Mouse (Mus musculus) liver, embryonic 15.5 days (tissue): ENCODE data around the gene Klhl40. TPM values are rescaled to one million over a fixed set of nuclear protein-coding genes. Genes with fewer than 3 reads are reported as not detected.

Experiments used
- ATAC-seq: fragments of 200-750 bp; cut with Nextera tagmentation; 2 replicates; pipeline ENCODE4 v1.8.0; 2017; ENCODE audit warnings: moderate number of reproducible peaks, mild to moderate bottlenecking, moderate library complexity; ENCODE audit not compliant: insufficient read depth
- H3K27ac ChIP-seq: fragments of 300-500 bp; sonication (generic); replicated peaks from 2 replicates; pipeline ENCODE4 v1.5.1; 2015; ENCODE audit warnings: mild to moderate bottlenecking, inconsistent platforms
- H3K27me3 ChIP-seq: fragments of 300-500 bp; sonication (generic); 2 replicates; pipeline ENCODE4 v1.6.1; 2015; ENCODE audit warnings: mild to moderate bottlenecking, inconsistent platforms
- H3K36me3 ChIP-seq: fragments of 300-500 bp; sonication (generic); replicated peaks from 2 replicates; pipeline ENCODE4 v1.6.1; 2015; ENCODE audit warnings: moderate library complexity, mild to moderate bottlenecking, inconsistent platforms
- H3K4me1 ChIP-seq: fragments of 300-500 bp; sonication (generic); replicated peaks from 2 replicates; pipeline ENCODE4 v1.6.1; 2015; ENCODE audit warnings: inconsistent platforms
- H3K4me2 ChIP-seq: fragments of 300-500 bp; sonication (generic); 2 replicates; pipeline ENCODE4 v1.6.1; 2015; ENCODE audit warnings: moderate library complexity, mild to moderate bottlenecking, inconsistent platforms
- H3K4me3 ChIP-seq: fragments of 300-500 bp; sonication (generic); replicated peaks from 2 replicates; pipeline ENCODE4 v1.5.1; 2015; ENCODE audit warnings: mild to moderate bottlenecking, inconsistent platforms
- H3K9ac ChIP-seq: fragments of 300-500 bp; sonication (generic); 2 replicates; pipeline ENCODE4 v1.6.1; 2015; ENCODE audit warnings: moderate library complexity, mild to moderate bottlenecking, inconsistent platforms
- H3K9me3 ChIP-seq: fragments of 300-500 bp; sonication (generic); replicated peaks from 2 replicates; pipeline ENCODE4 v1.6.1; 2016; ENCODE audit warnings: inconsistent platforms
- WGBS: fragments of 180-500 bp; shearing (Covaris S2); methylation state at CpG from one replicate; pipeline ENCODE4 v1.1.7; 2015; ENCODE audit warnings: mixed read lengths; ENCODE audit not compliant: insufficient replicate concordance; 5-methylcytosine and 5-hydroxymethylcytosine counted together
- polyA plus RNA-seq: library from polyadenylated mRNA; unstranded; fragments of >200 nt; fragmentation: Nextera tagmentation; extraction: Ambion mirVana; gene quantifications from 2 replicates; pipeline ENCODE4 v1.2.1, GENCODE M21; 2015

Klhl40 gene
- polyA plus RNA-seq, 1 experiment from 2014 or later, result 0.98 TPM

DNA sequence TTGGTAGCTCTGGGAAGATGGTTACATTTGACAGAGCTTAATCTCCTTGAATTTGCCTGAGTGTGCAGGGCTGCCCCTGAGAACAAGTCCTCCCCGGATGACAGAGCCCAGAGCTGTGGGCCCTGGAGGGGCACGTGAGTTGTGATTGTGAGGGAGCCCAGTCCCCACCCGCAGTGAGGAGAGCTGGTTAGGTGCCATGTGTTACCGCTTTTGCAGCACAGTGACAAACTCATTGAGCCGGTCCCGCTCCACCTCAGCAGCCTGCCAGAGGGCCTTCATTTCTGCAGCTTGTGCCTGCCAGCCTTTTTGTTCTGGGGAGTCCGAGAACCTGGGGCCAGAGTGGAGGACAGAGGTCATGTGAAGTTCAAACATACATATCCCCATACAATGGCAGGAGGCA lies 30.5 kb downstream of the Klhl40 start:
- Histone ChIP-seq H3K4me3 (no peak overlapping the region), H3K9me3 (no peaks in the 10 kb centered on the region), H3K4me2 (no peak overlapping the region), H3K4me1 (no peaks in the 10 kb centered on the region), H3K36me3 (no peaks in the 10 kb centered on the region), H3K27ac (no peak overlapping the region), H3K27me3 (no peaks in the 10 kb centered on the region), H3K9ac (no peak overlapping the region)
- WGBS, result 56% methylated on average over 7 of the region's 7 CpGs
- ATAC-seq, result no peak

GRCm38 (mm10) chr9:121808511-121808910 lies 31.1 kb downstream of the Klhl40 start:
- no peaks in the 10 kb centered on the region for H3K36me3 ChIP-seq
- H3K4me2 ChIP-seq, result no peak overlapping the region
- no peak overlapping the region for H3K9ac ChIP-seq
- WGBS, result 64% methylated on average over 3 of the region's 3 CpGs
- no peaks in the 10 kb centered on the region for H3K4me1 ChIP-seq
- no peak overlapping the region for H3K27ac ChIP-seq
- no peaks in the 10 kb centered on the region for H3K27me3 ChIP-seq
- no peak for ATAC-seq
- H3K4me3 ChIP-seq, result no peak overlapping the region
- H3K9me3 ChIP-seq, result no peaks in the 10 kb centered on the region

DNA sequence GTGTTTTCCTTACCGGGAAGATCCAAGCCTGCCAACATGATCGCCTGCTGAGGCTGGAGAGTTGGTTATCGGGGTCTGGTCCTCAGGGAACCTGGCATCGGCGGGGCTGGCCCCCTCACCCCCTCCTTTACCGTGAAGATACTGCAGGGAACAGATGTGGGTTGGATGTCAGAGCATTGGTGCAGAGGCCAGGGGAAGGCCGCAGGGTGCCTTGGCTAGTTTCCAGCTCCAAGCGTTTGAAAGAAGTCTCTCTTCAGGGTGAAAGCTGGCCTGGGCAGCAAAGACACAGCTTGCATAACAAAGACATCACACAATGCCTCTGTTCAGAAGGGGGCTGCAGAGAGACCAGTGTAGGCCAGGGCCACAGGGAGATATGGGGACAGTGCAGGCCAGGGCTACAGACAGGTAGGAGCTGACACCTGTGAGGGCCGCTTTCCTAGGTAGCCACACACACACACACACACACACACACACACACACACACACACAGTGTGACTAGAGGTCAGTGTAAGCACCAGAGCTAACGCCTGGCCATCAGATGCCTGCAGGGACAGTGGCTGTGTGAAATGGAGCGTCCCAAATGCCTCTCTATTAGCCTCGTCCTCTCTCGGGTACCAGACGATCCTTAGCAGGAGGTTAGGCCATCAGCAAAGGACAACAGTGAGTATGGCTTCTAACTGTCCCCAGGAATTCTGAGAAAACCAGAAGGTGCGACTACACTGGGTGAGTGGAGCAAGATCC lies 32.8 kb downstream of the Klhl40 start:
- H3K9me3 ChIP-seq, result no peaks in the 10 kb centered on the region
- no peak overlapping the region for H3K4me2 ChIP-seq
- no peak for ATAC-seq
- no peak overlapping the region for H3K9ac ChIP-seq
- no peaks in the 10 kb centered on the region for H3K27me3 ChIP-seq
- no peak overlapping the region for H3K4me3 ChIP-seq
- WGBS, result 53% methylated on average over 15 of the region's 15 CpGs
- no peaks in the 10 kb centered on the region for H3K36me3 ChIP-seq
- no peaks in the 10 kb centered on the region for H3K4me1 ChIP-seq
- H3K27ac ChIP-seq, result no peak overlapping the region

- H3K9ac ChIP-seq, result no peak overlapping the region
- no peaks in the 10 kb centered on the region for H3K9me3 ChIP-seq
- no peaks in the 10 kb centered on the region for H3K4me1 ChIP-seq
- H3K27ac ChIP-seq, result no peak overlapping the region
- no peaks in the 10 kb centered on the region for H3K27me3 ChIP-seq
- WGBS, result 27% methylated on average over 6 of the region's 6 CpGs
- no peaks in the 10 kb centered on the region for H3K36me3 ChIP-seq
- no peak overlapping the region for H3K4me2 ChIP-seq
- no peak overlapping the region for H3K4me3 ChIP-seq
- no peak for ATAC-seq
Measured at GRCm38 (mm10) chr9:121815183-121815582, 37.8 kb downstream of the Klhl40 start.

GRCm38 (mm10) chr9:121819073-121819770 lies 41.8 kb downstream of the Klhl40 start:
- H3K27ac ChIP-seq, result no peak overlapping the region
- H3K4me2 ChIP-seq, result no peak overlapping the region
- no peaks in the 10 kb centered on the region for H3K36me3 ChIP-seq
- no peaks in the 10 kb centered on the region for H3K9me3 ChIP-seq
- no peaks in the 10 kb centered on the region for H3K4me1 ChIP-seq
- no peak overlapping the region for H3K9ac ChIP-seq
- 65% methylated on average over 9 of the region's 9 CpGs for WGBS
- ATAC-seq, result no peak
- H3K27me3 ChIP-seq, result no peaks in the 10 kb centered on the region
- H3K4me3 ChIP-seq, result no peak overlapping the region

DNA sequence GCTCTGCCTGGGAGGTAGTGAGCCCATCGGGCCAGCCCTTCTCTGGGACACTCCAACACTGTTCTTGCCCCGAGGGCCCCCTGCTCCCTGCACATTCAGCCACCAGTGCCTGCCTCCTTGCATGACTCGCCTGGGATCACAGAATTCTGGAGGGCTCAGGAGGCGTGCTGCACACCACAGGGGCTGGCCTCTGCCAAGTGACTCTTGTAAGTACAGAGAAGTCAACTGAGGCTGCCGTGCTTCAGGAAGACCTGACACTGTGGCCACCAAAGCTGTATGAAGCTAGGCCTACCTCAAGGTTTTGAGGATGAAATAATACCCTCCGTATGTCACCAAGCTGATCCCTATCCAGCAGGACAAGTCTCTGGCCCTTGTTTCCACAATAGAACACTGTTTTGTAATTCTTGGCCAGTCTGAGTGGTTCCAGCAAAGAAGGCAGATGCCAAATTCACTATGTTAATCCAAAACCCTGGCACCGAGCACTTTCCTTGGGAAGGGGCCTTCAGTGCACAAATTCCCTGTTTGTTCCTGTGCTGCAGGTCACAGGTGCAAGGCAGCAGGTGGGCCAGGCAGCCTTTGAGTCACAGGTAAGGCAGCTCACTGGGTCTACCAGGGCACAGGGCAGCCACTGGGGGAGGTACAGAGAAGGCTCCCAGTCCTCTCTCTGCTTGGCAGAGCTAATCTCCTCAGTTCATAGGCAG lies 42.5 kb downstream of the Klhl40 start:
- no peak for ATAC-seq
- H3K4me2 ChIP-seq, result no peak overlapping the region
- H3K27ac ChIP-seq, result no peak overlapping the region
- H3K27me3 ChIP-seq, result no peaks in the 10 kb centered on the region
- WGBS, result 53% methylated on average over 7 of the region's 7 CpGs
- no peaks in the 10 kb centered on the region for H3K9me3 ChIP-seq
- H3K4me3 ChIP-seq, result no peak overlapping the region
- no peaks in the 10 kb centered on the region for H3K4me1 ChIP-seq
- H3K9ac ChIP-seq, result no peak overlapping the region
- H3K36me3 ChIP-seq, result no peaks in the 10 kb centered on the region

DNA sequence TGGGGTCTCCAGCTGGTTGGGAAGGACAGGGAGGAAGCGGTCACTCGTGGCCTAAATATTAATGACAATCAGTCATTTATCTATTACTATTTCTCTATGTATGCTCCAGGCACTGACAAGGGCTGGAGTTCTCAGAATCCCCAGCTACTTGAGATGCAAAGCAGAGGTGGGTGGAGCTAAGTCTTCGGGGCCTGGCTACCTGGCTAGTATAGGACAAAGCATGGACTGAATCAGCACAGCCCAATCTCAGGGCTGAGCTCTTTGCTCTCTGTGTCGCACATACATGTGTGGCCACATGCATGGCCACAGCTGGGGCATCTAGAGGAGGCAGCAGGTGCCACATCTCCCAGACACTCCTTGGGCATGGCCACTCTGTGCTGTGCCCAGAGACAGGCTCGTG lies 43.4 kb downstream of the Klhl40 start:
- no peaks in the 10 kb centered on the region for H3K9me3 ChIP-seq
- no peaks in the 10 kb centered on the region for H3K36me3 ChIP-seq
- no peaks in the 10 kb centered on the region for H3K4me1 ChIP-seq
- no peak overlapping the region for H3K27ac ChIP-seq
- no peak for ATAC-seq
- 55% methylated on average over 5 of the region's 5 CpGs for WGBS
- H3K27me3 ChIP-seq, result no peaks in the 10 kb centered on the region
- H3K4me3 ChIP-seq, result no peak overlapping the region
- no peak overlapping the region for H3K9ac ChIP-seq
- H3K4me2 ChIP-seq, result no peak overlapping the region

- Histone ChIP-seq H3K4me3 (no peak overlapping the region), H3K9me3 (no peaks in the 10 kb centered on the region), H3K4me2 (no peak overlapping the region), H3K9ac (no peak overlapping the region), H3K27me3 (no peaks in the 10 kb centered on the region), H3K36me3 (no peaks in the 10 kb centered on the region), H3K27ac (no peak overlapping the region), H3K4me1 (no peaks in the 10 kb centered on the region)
- ATAC-seq, result no peak
- WGBS, result 64% methylated on average over 6 of the region's 6 CpGs
Measured at GRCm38 (mm10) chr9:121822585-121822991, 45.2 kb downstream of the Klhl40 start.

DNA sequence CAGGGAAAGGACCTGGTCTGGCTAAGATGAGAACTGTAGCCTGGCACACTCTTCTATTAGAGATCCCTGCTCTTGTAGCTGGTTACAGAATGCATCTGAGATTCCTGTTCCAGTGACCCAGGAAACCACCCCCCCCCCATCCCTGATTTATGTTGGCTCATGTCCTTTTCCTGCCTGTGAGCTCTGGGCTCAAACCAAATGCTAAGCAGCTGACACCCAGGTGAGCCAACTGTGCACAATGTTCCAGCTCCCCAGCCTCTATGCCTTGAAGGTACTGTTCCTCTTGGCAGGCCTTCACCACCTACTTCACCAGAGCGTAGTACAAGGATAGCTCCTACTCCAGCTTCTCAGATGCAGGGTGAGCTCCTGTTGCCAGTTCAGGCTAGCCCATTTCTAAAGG lies 45.6 kb downstream of the Klhl40 start:
- Histone ChIP-seq H3K36me3 (no peaks in the 10 kb centered on the region), H3K27ac (no peak overlapping the region), H3K9ac (no peak overlapping the region), H3K27me3 (no peaks in the 10 kb centered on the region), H3K4me1 (no peaks in the 10 kb centered on the region), H3K4me2 (no peak overlapping the region), H3K9me3 (no peaks in the 10 kb centered on the region), H3K4me3 (no peak overlapping the region)
- WGBS, result 54% methylated on average over 1 of the region's 1 CpGs
- no peak for ATAC-seq

DNA sequence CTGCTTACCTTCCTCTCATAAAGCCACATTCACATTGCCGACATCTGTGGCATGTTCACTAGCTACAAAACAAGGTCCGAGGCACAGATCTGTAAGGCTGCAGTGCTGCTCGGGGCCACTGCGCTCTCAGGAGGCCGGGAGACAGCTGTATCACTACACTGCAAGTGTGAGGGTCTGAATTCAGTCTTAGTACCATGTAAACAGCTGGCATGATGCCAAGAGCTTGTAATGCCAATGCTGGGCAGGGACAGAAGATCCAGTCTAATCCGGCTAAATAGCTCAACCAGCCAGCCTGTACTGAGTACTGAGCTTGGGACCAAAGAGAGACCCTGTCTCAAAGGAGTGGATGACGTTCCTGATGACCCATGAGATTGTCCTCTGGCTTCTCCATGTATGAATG lies 46.6 kb downstream of the Klhl40 start:
- no peak for ATAC-seq
- Histone ChIP-seq H3K9me3 (no peaks in the 10 kb centered on the region), H3K4me2 (no peak overlapping the region), H3K9ac (no peak overlapping the region), H3K36me3 (no peaks in the 10 kb centered on the region), H3K27ac (no peak overlapping the region), H3K4me3 (no peak overlapping the region), H3K4me1 (no peaks in the 10 kb centered on the region), H3K27me3 (no peaks in the 10 kb centered on the region)
- 58% methylated on average over 7 of the region's 7 CpGs for WGBS

- H3K36me3 ChIP-seq, result no peaks in the 10 kb centered on the region
- H3K4me2 ChIP-seq, result no peak overlapping the region
- no peak overlapping the region for H3K4me3 ChIP-seq
- H3K27me3 ChIP-seq, result no peaks in the 10 kb centered on the region
- no peak overlapping the region for H3K27ac ChIP-seq
- ATAC-seq, result no peak
- H3K9me3 ChIP-seq, result no peaks in the 10 kb centered on the region
- no peaks in the 10 kb centered on the region for H3K4me1 ChIP-seq
- H3K9ac ChIP-seq, result no peak overlapping the region
- WGBS, result 68% methylated on average over 3 of the region's 3 CpGs
Measured at GRCm38 (mm10) chr9:121826356-121826755, 48.9 kb downstream of the Klhl40 start.
